Mouse (Mus musculus): ENCODE data around the gene Cadm4. TPM values are rescaled to one million over a fixed set of nuclear protein-coding genes. Genes with fewer than 3 reads are reported as not detected.
A peak's percentile ranks its signal among the peaks of the same experiment; 100 is the strongest.
"Not testable (repeated sequence)": the region's sequence is repeated elsewhere in the genome, so short reads cannot be mapped to it uniquely, and the experiment has no call there.

The Cadm4 gene
- polyA plus RNA-seq, 1 experiment from 2014 or later: not detected

DNA sequence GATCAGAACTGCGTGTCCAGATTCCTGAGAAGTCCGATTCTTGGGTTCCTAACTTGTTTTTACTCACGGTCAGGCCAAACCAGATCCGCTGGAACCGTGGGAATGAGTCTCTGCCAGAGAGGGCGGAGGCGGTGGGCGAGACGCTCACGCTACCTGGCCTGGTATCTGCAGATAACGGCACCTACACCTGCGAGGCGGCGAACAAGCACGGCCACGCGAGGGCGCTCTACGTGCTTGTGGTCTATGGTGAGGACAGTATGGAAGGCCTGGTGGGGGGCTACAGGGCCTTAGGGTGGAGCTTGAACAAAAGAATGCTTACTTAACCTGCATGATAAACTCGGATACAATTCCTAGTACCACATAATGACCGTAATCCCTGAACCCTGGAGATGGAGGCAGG lies 19.7 kb downstream of the Cadm4 start:
- 56% methylated on average over 21 of the region's 21 CpGs for WGBS (ENCODE audit: missing documents)
- H3K27ac ChIP-seq: no peak overlapping the region
- no peaks in the 10 kb centered on the region for H3K36me3 ChIP-seq (ENCODE audit: inconsistent target)
- H3K4me3 ChIP-seq (ENCODE audit: inconsistent target): no peak overlapping the region
- no peaks in the 10 kb centered on the region for H3K79me2 ChIP-seq (ENCODE audit: inconsistent target)

DNA sequence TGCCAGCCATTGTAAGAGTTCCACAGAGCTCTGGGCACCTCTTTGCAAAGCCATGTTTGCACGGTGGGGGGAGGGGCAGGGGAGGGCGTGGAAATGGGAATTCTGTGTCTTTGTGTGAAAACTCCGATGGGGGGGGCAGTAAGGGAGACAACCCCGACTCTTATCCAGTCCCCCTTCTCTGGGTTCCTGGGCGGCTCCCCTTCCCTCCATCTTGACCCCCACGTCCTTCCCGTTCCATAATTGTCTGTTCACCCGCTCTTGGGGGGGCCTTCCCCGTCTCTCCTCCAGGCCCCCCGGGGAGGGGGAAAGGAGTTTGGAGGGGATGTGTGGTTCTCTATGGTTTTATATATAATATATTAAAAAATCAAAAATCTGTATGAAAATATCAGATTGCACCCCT lies 22.2 kb downstream of the Cadm4 start:
- Histone ChIP-seq H3K79me2 (ENCODE audit: inconsistent target) (no peaks in the 10 kb centered on the region), H3K36me3 (ENCODE audit: inconsistent target) (no peaks in the 10 kb centered on the region), H3K4me3 (ENCODE audit: inconsistent target) (no peak overlapping the region), H3K27ac (no peak overlapping the region)
- WGBS (ENCODE audit: missing documents): 24% methylated on average over 7 of the region's 10 CpGs

DNA sequence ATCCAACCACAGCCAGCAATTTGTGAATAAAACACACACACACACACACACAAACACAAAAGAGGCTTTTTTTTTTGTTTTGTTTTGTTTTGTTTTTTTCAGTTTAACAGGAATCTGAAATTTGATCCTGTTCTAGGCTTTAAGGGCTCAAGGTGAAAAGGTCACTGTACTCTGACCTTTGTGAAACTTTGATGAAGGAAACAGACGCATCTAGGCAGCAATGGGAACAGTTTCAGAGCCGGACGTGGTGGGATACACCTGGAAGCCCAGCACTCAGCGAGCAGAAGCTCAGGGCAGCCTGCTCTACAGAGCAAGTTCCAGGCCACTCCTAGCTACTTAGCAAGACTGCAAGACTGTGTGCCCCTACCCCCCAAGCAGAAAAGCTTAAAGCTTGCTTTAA lies 23.0 kb downstream of the Cadm4 start:
- 79% methylated on average over 4 of the region's 4 CpGs for WGBS (ENCODE audit: missing documents)

DNA sequence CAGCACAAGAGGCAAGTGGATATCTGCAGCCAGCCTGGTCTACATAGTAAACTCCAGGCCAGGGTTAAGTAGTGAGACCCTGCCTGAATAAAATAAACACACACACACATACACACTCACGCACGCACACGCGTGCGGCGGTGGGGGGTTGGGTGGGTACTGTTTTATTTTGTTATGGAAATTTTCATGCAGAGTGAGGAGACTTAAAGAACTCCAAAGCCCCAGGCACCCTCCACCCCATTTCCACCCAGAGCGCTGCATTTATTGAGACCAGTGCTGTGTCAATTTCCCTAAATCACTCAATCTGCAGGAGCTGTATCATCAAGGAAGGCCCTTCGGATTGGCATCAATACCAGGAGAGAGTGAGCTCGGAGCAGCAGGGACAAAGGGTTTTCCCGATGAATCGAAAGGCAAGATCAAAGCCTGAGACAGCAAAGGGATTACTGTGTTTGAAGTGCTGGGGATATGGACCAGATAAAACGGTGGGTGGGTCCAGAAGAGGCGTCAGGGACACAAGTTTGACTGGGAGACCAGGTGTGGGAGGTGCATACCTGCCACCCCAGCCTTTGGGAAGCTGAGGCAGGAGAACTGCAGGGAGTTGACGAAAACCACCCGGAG lies 23.7 kb downstream of the Cadm4 start:
- Histone ChIP-seq H3K79me2 (ENCODE audit: inconsistent target) (no peaks in the 10 kb centered on the region), H3K27ac (no peak overlapping the region)

More for the DNA sequence above, 23.0 kb downstream of the Cadm4 start:
- Histone ChIP-seq H3K79me2 (ENCODE audit: inconsistent target) (no peaks in the 10 kb centered on the region), H3K27ac (no peak overlapping the region), H3K4me3 (ENCODE audit: inconsistent target) (no peak overlapping the region), H3K36me3 (ENCODE audit: inconsistent target) (no peaks in the 10 kb centered on the region)

DNA sequence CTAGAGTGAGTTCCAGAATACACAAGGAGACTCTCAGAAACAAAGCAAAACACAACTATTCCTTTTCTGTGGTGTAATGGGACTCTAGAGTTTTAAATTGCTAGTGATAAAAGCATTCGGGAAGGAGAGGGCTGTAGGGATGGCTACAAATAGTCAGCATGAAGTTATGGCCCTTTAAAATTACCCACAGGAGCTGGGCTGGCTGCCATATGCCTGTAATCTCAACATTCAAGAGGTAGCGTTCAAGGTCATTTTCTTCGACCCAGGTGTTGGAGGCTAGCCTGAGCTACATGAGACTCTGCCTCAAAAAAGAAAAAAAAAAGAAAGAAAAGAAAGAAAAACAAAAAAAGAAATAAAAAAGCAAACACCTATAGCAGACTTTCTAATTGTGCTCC lies 24.2 kb downstream of the Cadm4 start:
- Histone ChIP-seq H3K36me3 (ENCODE audit: inconsistent target) (no peaks in the 10 kb centered on the region), H3K79me2 (ENCODE audit: inconsistent target) (no peaks in the 10 kb centered on the region), H3K4me3 (ENCODE audit: inconsistent target) (no peak overlapping the region), H3K27ac (no peak overlapping the region)
- 39% methylated on average over 3 of the region's 3 CpGs for WGBS (ENCODE audit: missing documents)

More for the DNA sequence above, 23.7 kb downstream of the Cadm4 start:
- 84% methylated on average over 15 of the region's 15 CpGs for WGBS (ENCODE audit: missing documents)
- no peak overlapping the region for H3K4me3 ChIP-seq (ENCODE audit: inconsistent target)
- H3K36me3 ChIP-seq (ENCODE audit: inconsistent target): no peaks in the 10 kb centered on the region

DNA sequence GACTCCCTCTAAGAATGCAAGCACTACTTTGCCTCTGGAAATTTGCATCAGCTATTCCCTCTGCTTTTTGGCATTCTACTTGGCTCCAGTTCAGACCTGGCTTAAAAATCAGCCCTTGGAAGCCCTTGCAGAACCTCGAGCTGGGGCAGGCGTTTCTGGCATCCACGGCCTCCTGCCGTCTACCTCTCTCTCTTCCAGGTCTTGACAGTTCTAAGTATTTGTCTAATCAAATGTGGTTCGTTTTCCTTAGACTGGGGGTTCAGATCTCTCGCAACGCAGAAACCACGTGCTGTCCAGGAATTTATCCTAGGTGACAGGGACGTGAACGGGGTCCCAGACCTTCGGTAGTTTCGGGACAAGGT lies 24.6 kb downstream of the Cadm4 start:
- Histone ChIP-seq H3K27ac (no peak overlapping the region), H3K36me3 (ENCODE audit: inconsistent target) (no peaks in the 10 kb centered on the region), H3K4me3 (ENCODE audit: inconsistent target) (peak overlapping the region; percentile 52), H3K79me2 (ENCODE audit: inconsistent target) (no peaks in the 10 kb centered on the region)
- 22% methylated on average over 12 of the region's 12 CpGs for WGBS (ENCODE audit: missing documents)

DNA sequence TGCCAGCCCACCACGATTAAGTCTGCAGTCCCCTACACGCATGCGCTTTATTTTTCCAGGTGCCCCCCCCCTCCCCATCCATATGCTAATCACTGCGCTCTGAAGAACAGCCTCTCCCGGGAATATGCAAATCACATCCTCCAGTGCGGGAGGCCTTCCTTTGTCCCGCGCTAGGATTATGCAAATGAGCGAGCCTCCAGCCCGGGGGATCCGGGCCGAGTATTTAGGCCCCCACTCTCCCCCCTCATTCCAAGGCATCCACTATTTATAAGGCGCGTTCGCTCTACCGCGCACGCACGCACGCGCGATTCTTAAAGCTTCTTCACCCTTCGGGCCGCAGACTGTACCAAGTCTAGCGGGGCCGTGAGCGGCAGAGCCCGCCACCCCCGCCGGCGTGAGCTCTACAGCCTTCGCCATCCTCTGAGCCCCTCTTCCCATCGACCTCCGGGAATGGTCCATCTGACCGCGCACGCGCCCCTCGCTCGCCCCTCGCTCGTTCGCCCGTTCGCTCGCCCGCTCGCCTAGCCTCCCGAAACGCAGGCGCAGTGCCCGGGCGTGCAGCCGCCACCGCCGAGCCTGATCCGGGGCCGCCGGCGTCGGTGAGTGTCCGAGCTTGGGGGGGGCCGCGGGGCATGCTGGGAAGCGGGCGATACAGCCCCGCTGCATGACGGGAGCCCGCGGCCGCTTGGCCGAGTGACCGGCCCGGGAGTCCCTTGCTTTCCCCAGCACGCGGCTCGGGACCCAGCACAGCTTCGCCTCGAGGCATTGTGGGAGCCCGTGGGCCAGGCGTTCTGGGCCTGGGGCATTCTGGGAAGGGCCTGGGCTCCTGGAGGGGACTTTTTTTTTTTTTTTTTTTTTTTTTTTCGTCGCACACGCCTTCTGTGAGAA lies 25.3 kb downstream of the Cadm4 start, which contains the start of gene Zfp428:
Gene Zfp428, plus strand, starts transcription at position 169 of the 888 bp plus-strand sequence.
- no peak within 1 kb of the TSS for H3K27ac ChIP-seq
- under 1% methylated on average over 71 of the region's 84 CpGs for WGBS (ENCODE audit: missing documents)
- peak within 1 kb of the TSS; percentile 58 for H3K4me3 ChIP-seq (ENCODE audit: inconsistent target)
- H3K79me2 ChIP-seq (ENCODE audit: inconsistent target): no peaks in the 10 kb centered on the region
- H3K36me3 ChIP-seq (ENCODE audit: inconsistent target): no peaks in the 10 kb centered on the region

DNA sequence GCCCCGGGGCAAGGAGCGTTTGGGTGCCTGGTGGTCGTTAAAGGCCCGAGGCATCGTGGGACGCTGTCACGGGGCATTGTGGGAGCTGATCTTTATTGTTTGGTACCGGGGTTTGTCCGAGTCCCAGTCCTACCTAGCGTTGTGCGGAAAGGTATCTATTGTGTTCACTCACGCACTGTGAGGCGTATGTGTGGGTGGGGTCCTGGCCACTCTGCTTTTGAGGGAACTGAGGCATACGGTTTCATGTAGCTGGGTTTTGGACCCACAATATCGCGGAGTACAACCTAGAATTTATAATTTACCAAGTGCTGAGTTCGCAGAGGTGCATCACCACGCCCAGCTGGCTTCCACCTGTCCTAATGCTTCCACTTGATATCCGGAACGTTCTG lies 25.9 kb downstream of the Cadm4 start:
- no peaks in the 10 kb centered on the region for H3K79me2 ChIP-seq (ENCODE audit: inconsistent target)
- H3K4me3 ChIP-seq (ENCODE audit: inconsistent target): peak overlapping the region; percentile 58
- H3K36me3 ChIP-seq (ENCODE audit: inconsistent target): no peaks in the 10 kb centered on the region
- WGBS (ENCODE audit: missing documents): 5% methylated on average over 20 of the region's 20 CpGs
- H3K27ac ChIP-seq: no peak overlapping the region

DNA sequence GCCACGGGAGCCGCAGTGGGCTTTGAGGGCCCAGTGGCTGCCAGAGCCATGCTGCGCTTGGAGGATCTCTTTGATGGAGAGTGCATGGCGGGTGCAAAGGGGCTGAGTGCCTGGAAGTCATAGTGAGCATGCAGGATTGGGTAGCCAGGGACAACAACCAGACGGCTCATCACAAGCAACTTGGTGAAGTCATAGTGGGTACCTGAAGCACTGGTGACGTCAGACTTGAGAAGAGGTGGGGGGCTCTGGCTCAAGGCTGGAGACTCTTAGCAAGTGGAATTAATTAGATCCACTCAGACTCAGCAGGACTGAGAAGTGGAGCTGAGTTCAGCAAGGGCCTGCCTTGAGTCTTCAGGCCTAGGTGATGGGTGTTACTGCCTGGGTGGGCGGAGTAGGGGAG lies 30.5 kb downstream of the Cadm4 start, which contains the start of gene AC161166.1:
Gene AC161166.1, minus strand, starts transcription at position 101 of the 400 bp plus-strand sequence.
- H3K36me3 ChIP-seq (ENCODE audit: inconsistent target): no peaks in the 10 kb centered on the region
- WGBS (ENCODE audit: missing documents): 98% methylated on average over 7 of the region's 7 CpGs
- H3K79me2 ChIP-seq (ENCODE audit: inconsistent target): no peaks in the 10 kb centered on the region
- no peak within 1 kb of the TSS for H3K4me3 ChIP-seq (ENCODE audit: inconsistent target)
- H3K27ac ChIP-seq: no peak within 1 kb of the TSS

DNA sequence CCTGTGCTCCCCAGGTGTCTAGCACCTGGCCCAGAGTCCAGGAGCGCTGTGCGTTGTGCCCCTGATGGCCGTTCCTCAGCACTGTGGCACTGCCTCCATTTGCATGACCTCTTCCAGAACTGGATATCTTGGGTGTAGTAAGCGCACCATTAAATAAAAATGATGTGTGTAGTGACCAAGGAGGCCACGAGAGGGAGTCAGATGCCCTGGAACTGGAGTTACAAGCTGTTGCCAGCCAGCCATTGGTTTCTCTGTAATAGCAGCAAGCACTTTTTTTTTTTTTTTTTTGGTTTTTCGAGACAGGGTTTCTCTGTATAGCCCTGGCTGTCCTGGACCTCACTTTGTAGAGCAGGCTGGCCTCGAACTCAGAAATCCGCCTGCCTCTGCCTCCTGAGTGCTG lies 34.5 kb downstream of the Cadm4 start:
- not testable (repeated sequence) for H3K27ac ChIP-seq; H3K79me2 ChIP-seq (ENCODE audit: inconsistent target); H3K36me3 ChIP-seq (ENCODE audit: inconsistent target); H3K4me3 ChIP-seq (ENCODE audit: inconsistent target)
- 89% methylated on average over 5 of the region's 8 CpGs for WGBS (ENCODE audit: missing documents)

DNA sequence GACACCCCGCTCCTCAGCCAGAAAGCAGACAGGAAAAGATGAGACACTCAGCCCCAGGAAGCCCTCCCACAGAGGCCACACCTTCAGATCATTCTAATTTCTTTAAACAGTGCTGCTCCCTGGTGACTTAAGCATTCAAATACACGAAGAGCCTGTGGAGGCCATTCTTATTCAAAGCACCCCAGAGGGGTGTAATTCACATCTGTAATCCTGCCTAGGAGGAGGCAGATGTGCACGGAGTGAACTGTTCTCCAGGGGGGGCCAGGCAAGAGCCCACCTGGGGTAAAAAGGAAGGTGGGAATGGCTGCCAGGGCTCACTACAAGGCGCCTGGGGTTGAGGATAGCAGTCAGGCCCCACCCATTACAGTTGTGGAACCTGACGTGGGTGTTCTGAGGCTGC lies 35.3 kb downstream of the Cadm4 start:
- no peaks in the 10 kb centered on the region for H3K36me3 ChIP-seq (ENCODE audit: inconsistent target)
- 94% methylated on average over 4 of the region's 5 CpGs for whole genome bisulfite sequencing (ENCODE audit: missing documents)
- no peaks in the 10 kb centered on the region for H3K79me2 ChIP-seq (ENCODE audit: inconsistent target)
- no peak overlapping the region for H3K27ac ChIP-seq
- H3K4me3 ChIP-seq (ENCODE audit: inconsistent target): no peak overlapping the region

DNA sequence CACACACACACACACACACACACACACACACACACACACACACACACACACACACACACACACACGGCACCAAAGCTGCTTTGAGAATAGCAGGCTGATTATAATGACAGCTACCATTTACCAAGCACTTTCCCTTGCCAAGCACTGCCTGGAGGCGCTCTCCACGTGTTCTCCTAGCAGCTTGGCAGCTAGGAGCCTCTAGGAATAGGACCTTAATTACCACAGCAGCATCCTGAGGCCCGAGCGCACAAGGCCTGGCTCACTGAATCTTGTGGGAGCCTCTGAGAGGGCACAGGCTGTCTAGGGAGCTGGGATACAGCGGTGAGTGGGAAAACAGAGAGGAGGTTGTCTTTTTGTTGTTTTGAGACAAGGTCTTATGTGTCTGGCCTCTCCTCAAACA lies 35.8 kb downstream of the Cadm4 start:
- WGBS (ENCODE audit: missing documents): 83% methylated on average over 6 of the region's 6 CpGs
- H3K4me3 ChIP-seq (ENCODE audit: inconsistent target): no peak overlapping the region
- no peaks in the 10 kb centered on the region for H3K36me3 ChIP-seq (ENCODE audit: inconsistent target)
- no peak overlapping the region for H3K27ac ChIP-seq
- no peaks in the 10 kb centered on the region for H3K79me2 ChIP-seq (ENCODE audit: inconsistent target)

DNA sequence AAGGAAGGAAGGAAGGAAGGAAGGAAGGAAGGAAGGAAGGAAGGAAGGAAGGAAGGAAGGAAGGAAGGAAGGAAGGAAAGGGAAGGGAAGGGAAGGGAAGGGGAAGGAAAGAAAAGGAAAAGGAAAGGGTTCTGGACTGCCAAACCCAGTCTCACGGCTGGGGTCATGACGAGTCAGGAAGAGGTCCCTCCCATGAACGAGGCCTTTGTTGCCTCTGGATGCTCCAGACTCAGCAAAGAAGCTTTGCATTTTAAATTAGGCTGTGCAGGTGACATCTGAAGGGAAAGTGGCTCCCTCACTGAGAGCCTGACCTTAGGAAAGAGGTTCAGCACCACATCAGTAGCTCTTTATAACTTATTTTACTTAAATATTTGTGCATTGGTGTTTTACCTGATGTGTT lies 37.3 kb downstream of the Cadm4 start:
- no peaks in the 10 kb centered on the region for H3K79me2 ChIP-seq (ENCODE audit: inconsistent target)
- no peak overlapping the region for H3K4me3 ChIP-seq (ENCODE audit: inconsistent target)
- WGBS (ENCODE audit: missing documents): 79% methylated on average over 3 of the region's 3 CpGs

DNA sequence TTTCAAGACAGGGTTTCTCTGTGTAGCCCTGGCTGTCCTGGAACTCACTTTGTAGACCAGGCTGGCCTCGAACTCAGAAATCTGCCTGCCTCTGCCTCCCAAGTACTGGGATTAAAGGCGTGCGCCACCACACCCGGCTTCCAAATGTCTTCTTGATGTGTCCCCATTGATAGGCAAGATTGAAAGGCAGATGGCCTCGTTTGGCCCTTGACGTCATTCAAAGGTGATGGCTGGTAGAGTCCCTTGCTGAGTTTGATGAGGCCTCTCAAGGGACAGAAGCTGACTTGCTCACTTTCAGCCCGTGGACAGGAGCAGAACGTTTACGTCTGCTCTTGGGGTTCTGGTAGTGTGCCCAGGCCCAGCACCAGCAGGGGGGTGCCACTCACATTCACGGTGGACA lies 38.2 kb downstream of the Cadm4 start:
- not testable (repeated sequence) for H3K36me3 ChIP-seq (ENCODE audit: inconsistent target); H3K79me2 ChIP-seq (ENCODE audit: inconsistent target); H3K27ac ChIP-seq; H3K4me3 ChIP-seq (ENCODE audit: inconsistent target)
- 85% methylated on average over 7 of the region's 10 CpGs for WGBS (ENCODE audit: missing documents)

More for the DNA sequence above, 37.3 kb downstream of the Cadm4 start:
- H3K36me3 ChIP-seq (ENCODE audit: inconsistent target): no peaks in the 10 kb centered on the region
- no peak overlapping the region for H3K27ac ChIP-seq

DNA sequence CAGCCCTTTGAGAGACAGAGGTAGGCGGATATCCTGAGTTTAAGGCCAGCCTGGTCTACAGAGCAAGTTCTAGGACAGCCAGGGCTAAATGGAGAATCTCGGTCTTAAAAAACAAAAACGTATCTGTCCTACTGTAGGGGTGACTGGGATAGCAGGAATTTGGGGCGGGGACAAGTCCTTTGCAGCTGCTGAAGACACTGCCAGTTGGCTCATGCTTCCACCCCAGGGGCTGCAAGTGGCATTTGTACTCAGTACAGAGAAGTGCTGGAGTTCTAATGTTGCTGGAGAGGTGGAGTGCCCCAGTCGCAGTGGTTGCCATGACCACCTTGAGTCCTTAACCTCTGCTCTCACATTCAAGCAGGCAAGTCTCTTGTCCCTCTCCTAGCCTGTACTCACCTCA lies 41.0 kb downstream of the Cadm4 start:
- no peak overlapping the region for H3K4me3 ChIP-seq (ENCODE audit: inconsistent target)
- no peak overlapping the region for H3K27ac ChIP-seq
- H3K36me3 ChIP-seq (ENCODE audit: inconsistent target): no peaks in the 10 kb centered on the region
- H3K79me2 ChIP-seq (ENCODE audit: inconsistent target): no peaks in the 10 kb centered on the region
- 78% methylated on average over 5 of the region's 5 CpGs for WGBS (ENCODE audit: missing documents)
